12 mouse cellular contexts compared by ENCODE assay signal in the genomic region with DNA sequence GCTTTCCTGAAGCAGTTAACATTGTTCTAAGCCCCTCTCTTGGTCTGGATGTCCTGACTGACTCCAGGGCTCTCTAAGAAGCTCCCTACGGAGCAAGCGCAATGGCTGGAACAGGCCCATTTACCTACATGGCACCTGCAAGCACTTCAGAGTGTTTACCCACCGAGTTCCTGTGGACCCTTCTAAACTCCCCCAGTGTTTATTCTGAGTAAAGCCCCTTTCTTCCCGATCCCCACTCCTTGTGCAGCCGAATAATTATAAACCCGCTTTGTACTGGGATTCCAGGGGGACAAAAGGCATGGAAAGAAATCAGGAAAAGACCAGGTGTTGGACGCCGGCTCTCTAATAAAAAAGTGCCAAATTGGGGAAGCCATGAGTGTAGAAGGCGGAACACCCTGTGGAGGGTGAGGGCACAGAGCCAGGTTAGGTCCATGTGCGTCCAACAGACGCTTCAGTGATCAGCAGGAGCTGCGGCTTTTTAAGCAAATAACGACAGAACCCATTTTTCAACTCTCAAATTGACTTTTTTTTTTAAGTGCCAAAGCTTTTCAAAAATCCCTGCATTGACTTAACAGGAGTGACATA.
DNase-seq lines count a peak whose midpoint lies in the region; ATAC-seq lines count a peak whose summit lies in the region.
"Had no signal": no experiment of that assay in that cellular context is flagged by ENCODE, and none has a peak within 500 bp of the region (broad histone marks: within the 10 kb centered on the region; RNA-seq: fewer than 3 reads in every experiment).

No protein-coding gene starts in this region.

- no peak overlapping the region for H3K4me2 ChIP-seq in lung, embryonic 15.5 days
- no peak overlapping the region for H3K4me2 ChIP-seq in forebrain, embryonic 15.5 days (replicated peaks)
- no peak overlapping the region for H3K4me2 ChIP-seq in midbrain, embryonic 15.5 days
- H3K4me2 ChIP-seq: embryonic facial prominence, embryonic 12.5 days; heart, embryonic 13.5 days; intestine, embryonic 15.5 days; liver, embryonic 11.5 days had no signal

- H3K9ac ChIP-seq in lung, embryonic 15.5 days, result no peak overlapping the region
- no peak overlapping the region for H3K9ac ChIP-seq in forebrain, embryonic 15.5 days (replicated peaks)
- H3K9ac ChIP-seq in midbrain, embryonic 15.5 days, result no peak overlapping the region
- H3K9ac ChIP-seq: embryonic facial prominence, embryonic 12.5 days; heart, embryonic 13.5 days; intestine, embryonic 15.5 days had no signal

- H3K9me3 ChIP-seq in lung, embryonic 15.5 days, result no peaks in the 10 kb centered on the region
- H3K9me3 ChIP-seq in forebrain, embryonic 15.5 days, result no peaks in the 10 kb centered on the region
- no peaks in the 10 kb centered on the region for H3K9me3 ChIP-seq in midbrain, embryonic 15.5 days
- H3K9me3 ChIP-seq: embryonic facial prominence, embryonic 12.5 days; heart, embryonic 13.5 days; intestine, embryonic 15.5 days had no signal

- peak overlapping the region; percentile 45 for H3K27ac ChIP-seq in lung, embryonic 15.5 days
- H3K27ac ChIP-seq in forebrain, embryonic 15.5 days (replicated peaks), result peak overlapping the region; percentile 31
- H3K27ac ChIP-seq in midbrain, embryonic 15.5 days, result peak overlapping the region; percentile 24; the same call in 1 of the 2 replicates
- H3K27ac ChIP-seq: embryonic facial prominence, embryonic 12.5 days; heart, embryonic 13.5 days; intestine, embryonic 15.5 days had no signal

- intact Hi-C loops in heart, postnatal 25 days (cut with DNase I), result loop anchor here (10.0 kb wide), 1 partner anchor 107 kb away; a partner anchor contains a TSS

- no peaks in the 10 kb centered on the region for H3K27me3 ChIP-seq in lung, embryonic 15.5 days
- H3K27me3 ChIP-seq in forebrain, embryonic 15.5 days, result no peaks in the 10 kb centered on the region
- H3K27me3 ChIP-seq in midbrain, embryonic 15.5 days (replicated peaks), result no peaks in the 10 kb centered on the region
- H3K27me3 ChIP-seq: embryonic facial prominence, embryonic 12.5 days; heart, embryonic 13.5 days; intestine, embryonic 15.5 days had no signal

- no peak for DNase-seq in lung, adult 18-20 months
- peak; percentile 82 for DNase-seq in cerebellum, adult 9-10 months
- DNase-seq in heart, adult 9 months (ENCODE audit: low spot score in 2 of 2), result no peak
- no peak for DNase-seq in heart, postnatal 25 days (ENCODE audit: low spot score)

- H3K4me3 ChIP-seq in lung, embryonic 15.5 days, result no peak overlapping the region
- no peak overlapping the region for H3K4me3 ChIP-seq in forebrain, embryonic 15.5 days
- H3K4me3 ChIP-seq in midbrain, embryonic 15.5 days, result no peak overlapping the region
- H3K4me3 ChIP-seq: embryonic facial prominence, embryonic 12.5 days; heart, embryonic 13.5 days; intestine, embryonic 15.5 days had no signal

- H3K4me1 ChIP-seq in lung, embryonic 15.5 days, result peaks cover 15% of the 10 kb centered on the region; the same call in 1 of the 2 replicates
- peaks cover 15% of the 10 kb centered on the region for H3K4me1 ChIP-seq in forebrain, embryonic 15.5 days
- peaks cover 17% of the 10 kb centered on the region for H3K4me1 ChIP-seq in midbrain, embryonic 15.5 days

- WGBS in lung, embryonic 15.5 days, result 58% methylated on average over 13 of the region's 13 CpGs
- 15% methylated on average over 13 of the region's 13 CpGs for WGBS in forebrain, embryonic 15.5 days
- 45% methylated on average over 13 of the region's 13 CpGs for WGBS in midbrain, embryonic 15.5 days

- H3K36me3 ChIP-seq in lung, embryonic 15.5 days, result no peaks in the 10 kb centered on the region
- peaks cover 19% of the 10 kb centered on the region for H3K36me3 ChIP-seq in forebrain, embryonic 15.5 days
- peaks cover 7% of the 10 kb centered on the region; the same call in 1 of the 2 replicates for H3K36me3 ChIP-seq in midbrain, embryonic 15.5 days (replicated peaks)
- H3K36me3 ChIP-seq: embryonic facial prominence, embryonic 12.5 days; heart, embryonic 13.5 days; intestine, embryonic 15.5 days had no signal

- ATAC-seq in lung, embryonic 15.5 days (ENCODE audit: borderline replicate concordance, extremely low read depth, low FRiP score, low TSS enrichment), result peak; percentile 81
- peak; percentile 56; the same call in 1 of the 2 replicates for ATAC-seq in forebrain, embryonic 15.5 days (replicated peaks)
- 0 out of 2 replicates have a peak, but pooled peaks have one; percentile 49 for ATAC-seq in midbrain, embryonic 15.5 days (replicated peaks)
- ATAC-seq in CD4-positive, CD25-positive, alpha-beta regulatory T cell, adult 4 months, result no peak
- ATAC-seq: intestine, embryonic 15.5 days had no signal
